Mouse (Mus musculus): ENCODE results near the gene Nlrp14.
"Not testable (repeated sequence)": the region's sequence is repeated elsewhere in the genome, so short reads cannot be mapped to it uniquely, and the experiment has no call there.

Nlrp14 gene

DNA sequence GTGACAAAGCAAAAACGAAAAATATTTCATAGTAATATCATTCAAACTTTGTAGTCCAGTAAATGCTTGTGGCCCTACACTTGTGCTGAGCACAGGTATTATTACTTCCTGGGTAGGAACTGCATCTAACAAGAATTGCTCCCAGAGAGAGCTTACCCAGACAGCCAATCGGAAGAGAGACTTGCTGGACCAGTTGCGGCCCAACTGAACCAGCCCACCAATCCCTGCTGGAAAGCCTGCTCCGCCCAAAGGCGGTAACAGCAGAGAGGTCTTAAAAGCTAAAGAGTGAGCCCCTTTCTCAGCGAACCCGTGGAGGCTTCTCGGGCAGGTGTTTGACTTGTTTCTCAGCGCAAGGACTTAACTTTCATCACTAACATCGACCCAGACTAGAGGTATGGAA is at the start of gene Nlrp14:
TSS of gene Nlrp14 (plus strand) at position 301 of the 400 bp plus-strand sequence.
- DNase-seq (ENCODE audit: low spot score), result no peak

DNA sequence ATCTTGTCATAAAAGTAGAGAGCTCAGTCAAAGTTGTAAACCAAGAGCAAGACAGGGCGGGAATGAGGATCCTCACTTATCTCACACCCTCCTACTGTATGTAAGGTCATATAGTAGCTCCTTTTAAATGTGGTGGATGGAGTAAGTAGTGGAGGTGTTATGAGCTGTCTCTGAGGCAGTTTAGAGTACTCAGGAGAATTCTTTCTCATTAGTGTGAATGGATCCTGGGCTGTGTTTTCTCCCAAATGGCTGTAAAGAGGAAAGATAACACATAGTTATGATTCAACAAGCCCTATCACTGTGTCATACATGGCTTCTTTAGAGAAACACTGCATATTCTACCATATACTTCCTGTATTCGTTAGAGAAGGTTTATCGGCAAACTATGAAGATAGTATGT is 35.8 kb upstream of the Nlrp14 start, which contains the start of gene Olfr715:
TSS of gene Olfr715 (minus strand) at position 101 of the 400 bp plus-strand sequence.
- DNase-seq (ENCODE audit: low spot score), result not testable (repeated sequence)

DNA sequence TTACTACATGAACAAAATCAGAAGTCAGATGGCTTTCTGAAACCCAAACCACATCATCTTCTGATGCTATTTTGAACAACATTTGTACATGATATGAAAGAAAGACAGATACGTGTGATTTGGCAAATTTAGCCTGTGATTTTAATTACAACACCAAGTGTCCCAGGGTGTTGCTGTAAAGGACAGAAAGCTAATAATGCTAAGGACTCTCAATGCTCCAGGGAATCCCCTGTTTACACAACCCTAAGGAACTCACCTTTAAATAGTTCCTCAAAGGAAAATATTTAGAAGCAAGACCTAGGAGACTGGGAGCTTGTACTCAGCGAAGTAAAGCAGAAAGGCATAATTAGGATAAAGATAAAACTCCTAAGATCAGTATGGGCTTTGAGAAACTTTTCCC is 28.8 kb upstream of the Nlrp14 start, which contains the start of gene Olfr716:
TSS of gene Olfr716 (plus strand) at position 301 of the 400 bp plus-strand sequence.
- DNase-seq (ENCODE audit: low spot score), result not testable (repeated sequence)

DNA sequence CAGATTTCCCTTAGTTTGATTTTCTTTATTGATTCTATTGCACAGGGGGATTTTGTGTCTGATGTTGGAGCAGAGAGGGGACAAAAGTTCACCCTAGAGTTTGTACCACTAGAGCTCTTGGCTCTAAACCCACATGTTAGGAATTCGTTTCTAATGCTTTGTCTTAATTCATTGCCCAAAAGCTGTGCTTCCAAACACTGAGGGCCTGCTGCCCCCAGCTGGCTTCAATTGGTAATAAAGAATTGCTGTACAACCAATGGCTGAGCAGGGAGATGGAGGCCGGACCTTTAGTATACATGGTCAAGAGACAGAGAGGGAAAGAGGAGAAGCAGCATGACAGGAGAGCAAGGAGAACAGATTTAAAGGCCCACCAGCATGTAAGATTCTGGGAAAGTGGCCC is 13.6 kb downstream of the Nlrp14 start:
- DNase-seq (ENCODE audit: low spot score), result no peak

DNA sequence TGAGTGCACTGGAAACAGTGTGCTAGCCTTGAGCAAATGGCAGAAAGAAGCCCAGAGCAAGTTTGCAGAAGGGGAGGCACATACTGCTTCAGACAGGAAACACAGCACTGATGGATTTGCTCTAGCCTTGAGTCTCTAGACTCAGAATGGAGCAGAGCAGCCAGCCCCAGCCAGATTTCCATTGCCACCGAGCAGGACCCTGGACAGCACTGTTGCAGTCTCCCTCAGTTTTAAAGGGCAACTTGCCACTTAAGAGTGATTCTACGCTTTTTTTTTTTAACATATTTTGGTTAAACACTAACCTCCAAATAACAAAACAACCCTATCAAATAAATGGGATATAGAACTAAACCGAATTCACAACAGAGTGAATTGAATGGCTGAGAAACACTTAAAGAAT is 35.0 kb downstream of the Nlrp14 start:
- DNase-seq (ENCODE audit: low spot score), result no peak

DNA sequence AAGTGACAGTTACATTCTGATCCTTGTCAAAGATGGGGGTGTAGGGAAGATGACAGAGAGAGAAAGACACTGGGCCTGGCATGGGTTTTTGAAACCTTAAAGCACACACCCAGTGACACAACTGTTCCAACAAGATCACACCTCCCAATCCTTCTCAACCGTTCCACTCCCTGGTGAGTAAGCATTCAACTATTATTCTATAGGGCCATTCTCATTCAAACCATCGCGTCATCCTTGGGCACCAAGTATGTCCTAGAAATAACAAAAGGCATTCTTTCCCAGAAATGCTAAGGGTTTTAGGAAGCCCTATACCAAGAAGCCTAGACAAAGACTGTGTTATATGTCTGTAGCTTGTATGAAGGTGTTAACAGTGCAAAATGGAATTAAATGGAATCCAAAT is 41.1 kb downstream of the Nlrp14 start:
- no peak for DNase-seq (ENCODE audit: low spot score)

DNA sequence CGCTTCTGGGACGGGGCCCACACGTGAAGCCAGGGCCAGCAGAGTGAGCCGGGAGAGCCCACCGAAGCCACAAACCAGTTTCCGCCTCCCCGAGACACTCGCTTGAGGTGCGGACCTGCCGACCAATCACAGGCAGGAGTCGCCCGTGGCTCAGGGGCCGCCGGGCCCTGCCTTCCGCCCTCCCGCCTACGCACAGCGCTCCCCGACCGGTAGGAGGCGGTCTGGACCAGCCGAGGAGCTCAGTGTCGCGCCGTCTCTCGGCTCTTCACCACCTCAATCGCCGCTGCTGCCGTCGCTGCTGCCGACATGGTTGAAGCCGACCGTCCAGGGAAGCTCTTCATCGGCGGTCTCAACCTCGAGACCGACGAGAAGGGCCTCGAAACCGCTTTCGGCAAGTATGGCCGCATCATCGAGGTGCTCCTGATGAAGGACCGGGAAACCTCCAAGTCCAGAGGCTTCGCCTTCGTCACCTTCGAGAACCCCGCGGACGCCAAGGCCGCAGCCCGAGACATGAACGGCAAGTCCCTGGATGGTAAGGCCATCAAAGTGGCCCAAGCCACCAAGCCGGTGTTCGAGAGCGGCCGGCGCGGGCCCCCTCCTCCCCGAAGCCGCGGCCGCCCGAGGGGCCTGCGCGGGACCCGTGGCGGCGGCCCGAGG is 42.5 kb downstream of the Nlrp14 start, which contains the start of gene Rbmxl2:
TSS of gene Rbmxl2 (plus strand) at position 242 of the 657 bp plus-strand sequence.
- no peak for DNase-seq (ENCODE audit: low spot score)

DNA sequence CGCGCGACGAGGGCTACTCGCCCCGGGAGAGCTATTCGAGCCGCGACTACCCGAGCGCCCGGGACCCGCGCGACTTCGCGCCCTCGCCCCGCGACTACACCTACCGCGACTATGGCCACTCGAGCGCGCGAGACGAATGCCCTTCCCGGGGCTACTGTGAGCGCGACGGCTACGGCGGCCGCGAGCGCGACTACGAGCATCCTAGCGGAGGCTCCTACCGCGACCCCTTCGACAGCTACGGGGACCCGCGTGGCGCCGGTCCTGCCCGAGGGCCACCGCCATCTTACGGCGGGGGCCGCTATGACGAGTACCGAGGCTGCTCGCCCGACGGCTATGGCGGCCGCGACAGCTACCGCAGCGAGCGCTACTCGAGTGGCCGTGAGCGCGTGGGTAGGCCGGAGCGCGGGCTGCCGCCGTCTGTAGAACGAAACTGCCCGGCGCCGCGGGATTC is 43.4 kb downstream of the Nlrp14 start:
- no peak for DNase-seq (ENCODE audit: low spot score)

DNA sequence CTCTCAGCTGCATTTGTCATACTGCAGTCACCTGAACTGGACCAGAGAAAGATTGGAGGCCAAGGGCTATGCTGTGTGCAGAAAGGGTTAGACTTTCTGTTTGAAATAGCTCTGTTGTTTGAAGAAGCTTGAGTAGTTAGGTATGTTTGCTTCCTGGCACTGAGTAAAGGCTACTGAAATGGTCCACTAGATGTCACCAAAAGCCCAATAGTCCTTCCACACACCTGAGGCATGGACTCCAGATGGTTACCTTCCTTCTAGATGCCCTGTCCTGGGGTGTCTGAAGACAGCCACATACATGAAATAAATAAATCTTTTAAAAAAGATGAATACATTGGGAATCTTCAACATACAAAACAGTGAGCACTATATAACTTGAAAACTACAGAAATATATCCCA is 48.9 kb downstream of the Nlrp14 start:
- DNase-seq (ENCODE audit: low spot score), result no peak

DNA sequence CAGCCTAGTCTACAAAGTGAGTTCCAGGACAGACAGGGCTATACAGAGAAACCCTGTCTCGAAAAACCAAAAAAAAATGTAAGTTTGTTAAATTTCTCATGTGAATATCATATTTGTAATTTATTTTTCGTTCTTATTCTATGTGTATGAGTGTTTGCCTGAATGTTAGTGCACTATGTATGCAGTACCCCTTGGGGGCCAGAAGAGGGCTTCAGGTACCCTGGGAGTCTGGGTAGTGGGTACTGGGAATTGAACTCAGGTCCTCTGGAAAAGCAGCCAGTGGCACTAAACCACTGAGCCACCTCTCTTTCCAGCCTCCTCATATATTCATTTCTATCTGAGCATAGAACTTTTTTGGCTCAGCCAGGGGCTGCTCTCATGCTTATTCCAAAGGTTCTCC is 50.1 kb downstream of the Nlrp14 start:
- no peak for DNase-seq (ENCODE audit: low spot score)

DNA sequence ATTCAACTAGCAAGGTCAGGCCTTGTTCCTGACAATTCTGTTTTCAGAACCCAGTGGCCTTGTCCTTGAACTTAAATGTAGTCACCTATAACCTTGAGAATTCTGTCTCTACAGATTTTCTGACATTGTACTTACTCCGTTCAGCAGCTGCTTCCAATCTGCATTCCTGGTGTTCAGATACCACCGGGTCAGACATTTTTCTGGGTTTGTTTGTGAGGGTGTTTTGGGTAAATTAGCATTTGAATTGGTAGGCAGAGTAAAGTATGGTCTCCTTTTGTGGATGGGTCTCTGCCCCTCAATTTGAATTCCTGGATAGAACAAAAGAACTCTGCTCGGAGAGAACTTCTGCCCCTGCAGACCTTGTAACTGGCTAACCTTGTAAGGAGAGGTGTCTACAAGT is 70.1 kb downstream of the Nlrp14 start:
- DNase-seq (ENCODE audit: low spot score), result no peak

DNA sequence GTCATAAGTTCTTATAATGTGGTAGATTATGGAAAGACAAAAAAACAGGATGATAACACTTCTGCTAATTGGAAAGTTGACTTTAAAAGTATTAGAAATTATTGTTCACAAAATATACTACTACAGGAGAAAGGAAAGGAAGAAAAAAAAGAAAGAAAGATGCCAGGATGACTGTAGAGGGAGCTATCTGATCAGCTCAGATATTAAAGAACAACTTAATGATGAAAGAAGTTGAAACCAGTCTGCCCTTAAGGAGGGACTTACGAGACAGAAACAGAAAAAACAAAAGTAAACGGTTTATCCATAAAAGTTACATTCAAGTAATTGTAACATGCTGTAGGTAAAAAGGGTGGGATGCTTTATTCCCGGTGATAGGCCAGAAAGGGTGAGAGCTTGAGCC is 70.7 kb downstream of the Nlrp14 start:
- DNase-seq (ENCODE audit: low spot score), result no peak

DNA sequence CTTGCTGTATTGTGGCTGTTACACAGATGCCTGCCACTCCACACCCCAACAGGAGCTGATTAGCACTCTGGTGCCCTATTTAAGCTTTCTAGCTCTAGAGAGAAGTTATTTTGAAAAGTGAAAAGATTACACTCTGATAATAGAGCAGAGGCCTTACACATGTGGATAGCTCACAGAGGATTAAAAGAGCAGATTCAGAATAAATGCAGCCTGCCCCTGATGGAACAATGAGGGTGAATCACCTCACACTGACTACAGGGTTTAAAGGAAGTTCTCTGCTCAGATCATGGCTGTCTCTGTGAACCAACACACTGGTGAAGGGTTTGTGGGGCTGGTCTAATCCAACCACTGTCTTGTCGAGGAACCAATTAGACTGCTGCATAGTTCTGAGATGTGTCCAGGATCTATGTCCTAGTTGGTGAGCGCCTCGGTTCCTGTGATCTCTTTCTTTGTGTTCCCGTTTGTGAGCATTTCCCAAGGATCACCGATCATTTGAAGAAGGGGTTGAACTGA is 74.6 kb downstream of the Nlrp14 start:
- DNase-seq (ENCODE audit: low spot score), result no peak
